Mouse (Mus musculus) liver, embryonic 15.5 days (tissue): ENCODE results near the gene Dido1. TPM values are rescaled to one million over a fixed set of nuclear protein-coding genes. Genes with fewer than 3 reads are reported as not detected.
A peak's percentile ranks its signal among the peaks of the same experiment; 100 is the strongest.
"Not testable (repeated sequence)": the region's sequence is repeated elsewhere in the genome, so short reads cannot be mapped to it uniquely, and the experiment has no call there.

Experiments
- ATAC-seq: fragments of 200-750 bp; cut with Nextera tagmentation; 2 replicates; pipeline ENCODE4 v1.8.0; 2017; ENCODE audit warnings: moderate number of reproducible peaks, mild to moderate bottlenecking, moderate library complexity; ENCODE audit not compliant: insufficient read depth
- H3K27ac ChIP-seq: fragments of 300-500 bp; sonication (generic); replicated peaks from 2 replicates; pipeline ENCODE4 v1.5.1; 2015; ENCODE audit warnings: mild to moderate bottlenecking, inconsistent platforms
- H3K27me3 ChIP-seq: fragments of 300-500 bp; sonication (generic); 2 replicates; pipeline ENCODE4 v1.6.1; 2015; ENCODE audit warnings: mild to moderate bottlenecking, inconsistent platforms
- H3K36me3 ChIP-seq: fragments of 300-500 bp; sonication (generic); replicated peaks from 2 replicates; pipeline ENCODE4 v1.6.1; 2015; ENCODE audit warnings: moderate library complexity, mild to moderate bottlenecking, inconsistent platforms
- H3K4me1 ChIP-seq: fragments of 300-500 bp; sonication (generic); replicated peaks from 2 replicates; pipeline ENCODE4 v1.6.1; 2015; ENCODE audit warnings: inconsistent platforms
- H3K4me2 ChIP-seq: fragments of 300-500 bp; sonication (generic); 2 replicates; pipeline ENCODE4 v1.6.1; 2015; ENCODE audit warnings: moderate library complexity, mild to moderate bottlenecking, inconsistent platforms
- H3K4me3 ChIP-seq: fragments of 300-500 bp; sonication (generic); replicated peaks from 2 replicates; pipeline ENCODE4 v1.5.1; 2015; ENCODE audit warnings: mild to moderate bottlenecking, inconsistent platforms
- H3K9ac ChIP-seq: fragments of 300-500 bp; sonication (generic); 2 replicates; pipeline ENCODE4 v1.6.1; 2015; ENCODE audit warnings: moderate library complexity, mild to moderate bottlenecking, inconsistent platforms
- H3K9me3 ChIP-seq: fragments of 300-500 bp; sonication (generic); replicated peaks from 2 replicates; pipeline ENCODE4 v1.6.1; 2016; ENCODE audit warnings: inconsistent platforms
- WGBS: fragments of 180-500 bp; shearing (Covaris S2); methylation state at CpG from one replicate; pipeline ENCODE4 v1.1.7; 2015; ENCODE audit warnings: mixed read lengths; ENCODE audit not compliant: insufficient replicate concordance; 5-methylcytosine and 5-hydroxymethylcytosine counted together
- polyA plus RNA-seq: library from polyadenylated mRNA; unstranded; fragments of >200 nt; fragmentation: Nextera tagmentation; extraction: Ambion mirVana; gene quantifications from 2 replicates; pipeline ENCODE4 v1.2.1, GENCODE M21; 2015

Dido1 gene
- polyA plus RNA-seq, 1 experiment from 2014 or later: 11.7 TPM

GRCm38 (mm10) chr2:180723865-180724264 lies 14.1 kb upstream of the Dido1 start:
- no peak overlapping the region for H3K9ac ChIP-seq
- H3K4me1 ChIP-seq: peaks cover 55% of the 10 kb centered on the region
- H3K4me2 ChIP-seq: no peak overlapping the region
- ATAC-seq: no peak
- no peak overlapping the region for H3K4me3 ChIP-seq
- H3K9me3 ChIP-seq: no peaks in the 10 kb centered on the region
- H3K27me3 ChIP-seq: no peaks in the 10 kb centered on the region
- 67% methylated on average over 2 of the region's 2 CpGs for WGBS
- H3K27ac ChIP-seq: 0 out of 2 replicates have a peak overlapping the region, but pooled peaks have one; percentile 10
- H3K36me3 ChIP-seq: peaks cover 57% of the 10 kb centered on the region

- 46% methylated on average over 5 of the region's 5 CpGs for WGBS
- not testable (repeated sequence) for H3K27me3 ChIP-seq, H3K9me3 ChIP-seq, ATAC-seq, H3K4me2 ChIP-seq, H3K27ac ChIP-seq, H3K9ac ChIP-seq, H3K4me3 ChIP-seq
- Histone ChIP-seq H3K36me3 (peaks cover 69% of the 10 kb centered on the region), H3K4me1 (peaks cover 44% of the 10 kb centered on the region)
Observed at GRCm38 (mm10) chr2:180722748-180723147, 12.9 kb upstream of the Dido1 start.

- Histone ChIP-seq H3K4me1 (peaks cover 46% of the 10 kb centered on the region), H3K9me3 (no peaks in the 10 kb centered on the region), H3K9ac (peak overlapping the region; percentile 49), H3K27ac (peak overlapping the region; percentile 98), H3K4me3 (peak overlapping the region; percentile 99), H3K27me3 (no peaks in the 10 kb centered on the region), H3K4me2 (peak overlapping the region; percentile 79), H3K36me3 (peaks cover 45% of the 10 kb centered on the region)
- 28% methylated on average over 5 of the region's 5 CpGs for WGBS
- peak; percentile 75 for ATAC-seq
Observed at GRCm38 (mm10) chr2:180712037-180712689, 2.4 kb upstream of the Dido1 start.

- Histone ChIP-seq H3K9ac (peak overlapping the region; percentile 100), H3K27ac (peak overlapping the region; percentile 98), H3K4me3 (peak overlapping the region; percentile 99), H3K27me3 (no peaks in the 10 kb centered on the region), H3K4me1 (peaks cover 50% of the 10 kb centered on the region), H3K36me3 (peaks cover 45% of the 10 kb centered on the region), H3K9me3 (no peaks in the 10 kb centered on the region), H3K4me2 (peak overlapping the region; percentile 79)
- no peak for ATAC-seq
- 33% methylated on average over 4 of the region's 4 CpGs for WGBS
Observed at GRCm38 (mm10) chr2:180711527-180711926, 1.7 kb upstream of the Dido1 start.

- WGBS: under 1% methylated on average over 63 of the region's 64 CpGs
- Histone ChIP-seq H3K36me3 (peaks cover 44% of the 10 kb centered on the region), H3K4me1 (peaks cover 56% of the 10 kb centered on the region), H3K27me3 (no peaks in the 10 kb centered on the region), H3K27ac (peak overlapping the region; percentile 98), H3K9ac (peak overlapping the region; percentile 100), H3K9me3 (no peaks in the 10 kb centered on the region), H3K4me3 (peak overlapping the region; percentile 99), H3K4me2 (peak overlapping the region; percentile 79)
- peak; percentile 3 for ATAC-seq
Observed at GRCm38 (mm10) chr2:180710276-180711155, 717 bp upstream of the Dido1 start.

- under 1% methylated on average over 39 of the region's 39 CpGs for WGBS
- Histone ChIP-seq H3K9ac (peak overlapping the region; percentile 85), H3K4me2 (peak overlapping the region; percentile 77), H3K9me3 (no peaks in the 10 kb centered on the region), H3K27ac (peak overlapping the region; percentile 93), H3K4me1 (peaks cover 68% of the 10 kb centered on the region), H3K4me3 (peak overlapping the region; percentile 99), H3K27me3 (no peaks in the 10 kb centered on the region), H3K36me3 (peaks cover 36% of the 10 kb centered on the region)
- ATAC-seq: peak; percentile 8
Observed at GRCm38 (mm10) chr2:180709023-180709922, 526 bp downstream of the Dido1 start.

- H3K4me3 ChIP-seq: no peak overlapping the region
- H3K9me3 ChIP-seq: no peaks in the 10 kb centered on the region
- no peaks in the 10 kb centered on the region for H3K27me3 ChIP-seq
- peaks cover 20% of the 10 kb centered on the region for H3K36me3 ChIP-seq
- H3K9ac ChIP-seq: no peak overlapping the region
- H3K4me1 ChIP-seq: peaks cover 63% of the 10 kb centered on the region
- no peak overlapping the region for H3K4me2 ChIP-seq
- ATAC-seq: no peak
- WGBS: 77% methylated on average over 5 of the region's 5 CpGs
- H3K27ac ChIP-seq: peak overlapping the region; percentile 96; the same call in 1 of the 2 replicates
Observed at GRCm38 (mm10) chr2:180705975-180706374, 3.8 kb downstream of the Dido1 start.

GRCm38 (mm10) chr2:180705066-180705465 lies 4.7 kb downstream of the Dido1 start:
- H3K36me3 ChIP-seq: peaks cover 20% of the 10 kb centered on the region
- H3K4me2 ChIP-seq: peak overlapping the region; percentile 95; the same call in 1 of the 2 replicates
- no peaks in the 10 kb centered on the region for H3K9me3 ChIP-seq
- no peak for ATAC-seq
- H3K27ac ChIP-seq: peak overlapping the region; percentile 96
- no peaks in the 10 kb centered on the region for H3K27me3 ChIP-seq
- 0 out of 2 replicates have a peak overlapping the region, but pooled peaks have one; percentile 13 for H3K9ac ChIP-seq
- H3K4me1 ChIP-seq: peaks cover 72% of the 10 kb centered on the region
- 36% methylated on average over 3 of the region's 3 CpGs for WGBS
- H3K4me3 ChIP-seq: no peak overlapping the region

- peaks cover 77% of the 10 kb centered on the region for H3K4me1 ChIP-seq
Observed at GRCm38 (mm10) chr2:180704591-180704990, 5.2 kb downstream of the Dido1 start.

GRCm38 (mm10) chr2:180703645-180704359 lies 6.0 kb downstream of the Dido1 start:
- peak overlapping the region; percentile 96 for H3K27ac ChIP-seq
- H3K4me1 ChIP-seq: peaks cover 84% of the 10 kb centered on the region
- 41% methylated on average over 3 of the region's 3 CpGs for WGBS
- H3K4me2 ChIP-seq: peak overlapping the region; percentile 95
- no peak overlapping the region for H3K4me3 ChIP-seq
- peaks cover 20% of the 10 kb centered on the region for H3K36me3 ChIP-seq
- no peak for ATAC-seq
- H3K27me3 ChIP-seq: no peaks in the 10 kb centered on the region
- no peaks in the 10 kb centered on the region for H3K9me3 ChIP-seq
- peak overlapping the region; percentile 96 for H3K9ac ChIP-seq

More at GRCm38 (mm10) chr2:180704591-180704990, 5.2 kb downstream of the Dido1 start:
- WGBS: 51% methylated on average over 8 of the region's 8 CpGs
- no peaks in the 10 kb centered on the region for H3K9me3 ChIP-seq
- H3K27ac ChIP-seq: peak overlapping the region; percentile 96
- ATAC-seq: no peak
- no peak overlapping the region for H3K4me3 ChIP-seq
- H3K4me2 ChIP-seq: peak overlapping the region; percentile 95
- H3K36me3 ChIP-seq: peaks cover 20% of the 10 kb centered on the region
- no peaks in the 10 kb centered on the region for H3K27me3 ChIP-seq
- no peak overlapping the region for H3K9ac ChIP-seq
